Mouse (Mus musculus): ENCODE measurements around the gene Chgb. TPM values are rescaled to one million over a fixed set of nuclear protein-coding genes. Genes with fewer than 3 reads are reported as not detected.
A peak's percentile ranks its signal among the peaks of the same experiment; 100 is the strongest.

Chgb gene
- polyA plus RNA-seq (2017; shearing (Covaris generic)), result under 1 TPM in 1 of 3 experiments, not detected in 2; 0.28 TPM

- ATAC-seq, result no peak
These were observed at the start of gene Chgb for GRCm38 (mm10) chr2:132780978-132781377. Gene Chgb (plus strand): TSS chr2:132781278.

GRCm38 (mm10) chr2:132732940-132733339 lies 48.1 kb upstream of the Chgb start:
- no peak for ATAC-seq

GRCm38 (mm10) chr2:132733603-132734573 lies 47.2 kb upstream of the Chgb start:
- ATAC-seq, result peak; percentile 61

GRCm38 (mm10) chr2:132738816-132739432 lies 42.2 kb upstream of the Chgb start:
- no peak for ATAC-seq

GRCm38 (mm10) chr2:132741862-132742347 lies 39.2 kb upstream of the Chgb start:
- ATAC-seq, result no peak

GRCm38 (mm10) chr2:132744866-132745265 lies 36.2 kb upstream of the Chgb start:
- ATAC-seq, result no peak

GRCm38 (mm10) chr2:132746108-132746507 lies 35.0 kb upstream of the Chgb start:
- ATAC-seq, result no peak

- no peak for ATAC-seq
These were observed 30.4 kb upstream of the Chgb start for GRCm38 (mm10) chr2:132750726-132751125.

- ATAC-seq, result no peak
These were observed 29.7 kb upstream of the Chgb start for GRCm38 (mm10) chr2:132751141-132752066.

GRCm38 (mm10) chr2:132752398-132752797 lies 28.7 kb upstream of the Chgb start:
- ATAC-seq, result no peak

GRCm38 (mm10) chr2:132753137-132753536 lies 27.9 kb upstream of the Chgb start:
- ATAC-seq, result no peak

GRCm38 (mm10) chr2:132757911-132758310 lies 23.2 kb upstream of the Chgb start:
- no peak for ATAC-seq

GRCm38 (mm10) chr2:132770822-132771221 lies 10.3 kb upstream of the Chgb start:
- ATAC-seq, result no peak

- ATAC-seq, result no peak
These were observed 476 bp downstream of the Chgb start for GRCm38 (mm10) chr2:132781439-132782068.

GRCm38 (mm10) chr2:132784039-132784438 lies 3.0 kb downstream of the Chgb start:
- ATAC-seq, result no peak

- no peak for ATAC-seq
These were observed 12.5 kb downstream of the Chgb start for GRCm38 (mm10) chr2:132793441-132794203.

- no peak for ATAC-seq
These were observed 13.1 kb downstream of the Chgb start for GRCm38 (mm10) chr2:132794204-132794586.

GRCm38 (mm10) chr2:132802976-132803375 lies 21.9 kb downstream of the Chgb start:
- no peak for ATAC-seq

GRCm38 (mm10) chr2:132815608-132816314 lies 34.7 kb downstream of the Chgb start, which contains the start of the genes Trmt6 and Mcm8:
Gene Trmt6 (minus strand): TSS chr2:132816055.
Gene Mcm8 (plus strand): TSS chr2:132816141.
- peak; percentile 100 for ATAC-seq

- ATAC-seq, result no peak
These were observed 60.0 kb downstream of the Chgb start for GRCm38 (mm10) chr2:132841071-132841470.

All from inflammation-experienced regulatory T-cells, adult 6 months (primary cell).